Mouse (Mus musculus): ENCODE data around the gene Ano2.

The Ano2 gene

GRCm38 (mm10) chr6:126080531-126080930, 390.3 kb downstream of the Ano2 start:
- DNase-seq, result no peak

GRCm38 (mm10) chr6:126086321-126086950, 396.2 kb downstream of the Ano2 start:
- no peak for DNase-seq

GRCm38 (mm10) chr6:126088489-126089265, 398.5 kb downstream of the Ano2 start:
- no peak for DNase-seq
